Mouse (Mus musculus) gonadal fat pad, adult 2 months (tissue): Measurements from ENCODE around the gene Zzz3. TPM values are rescaled to one million over a fixed set of nuclear protein-coding genes. Genes with fewer than 3 reads are reported as not detected.

Experiments used
- DNase-seq: peaks from one replicate; pipeline ENCODE4 v3.0.0-alpha.2; 2012; ENCODE audit warnings: low read depth
- polyA plus RNA-seq: library from polyadenylated mRNA; depleted of rRNA; stranded (reverse); fragments of >200 nt; gene quantifications from 2 replicates; pipeline ENCODE4 v1.2.3, GENCODE M21; 2012; rRNA removed

Gene Zzz3
- 23.4 and 29.8 TPM in 2 replicates for polyA plus RNA-seq

DNA sequence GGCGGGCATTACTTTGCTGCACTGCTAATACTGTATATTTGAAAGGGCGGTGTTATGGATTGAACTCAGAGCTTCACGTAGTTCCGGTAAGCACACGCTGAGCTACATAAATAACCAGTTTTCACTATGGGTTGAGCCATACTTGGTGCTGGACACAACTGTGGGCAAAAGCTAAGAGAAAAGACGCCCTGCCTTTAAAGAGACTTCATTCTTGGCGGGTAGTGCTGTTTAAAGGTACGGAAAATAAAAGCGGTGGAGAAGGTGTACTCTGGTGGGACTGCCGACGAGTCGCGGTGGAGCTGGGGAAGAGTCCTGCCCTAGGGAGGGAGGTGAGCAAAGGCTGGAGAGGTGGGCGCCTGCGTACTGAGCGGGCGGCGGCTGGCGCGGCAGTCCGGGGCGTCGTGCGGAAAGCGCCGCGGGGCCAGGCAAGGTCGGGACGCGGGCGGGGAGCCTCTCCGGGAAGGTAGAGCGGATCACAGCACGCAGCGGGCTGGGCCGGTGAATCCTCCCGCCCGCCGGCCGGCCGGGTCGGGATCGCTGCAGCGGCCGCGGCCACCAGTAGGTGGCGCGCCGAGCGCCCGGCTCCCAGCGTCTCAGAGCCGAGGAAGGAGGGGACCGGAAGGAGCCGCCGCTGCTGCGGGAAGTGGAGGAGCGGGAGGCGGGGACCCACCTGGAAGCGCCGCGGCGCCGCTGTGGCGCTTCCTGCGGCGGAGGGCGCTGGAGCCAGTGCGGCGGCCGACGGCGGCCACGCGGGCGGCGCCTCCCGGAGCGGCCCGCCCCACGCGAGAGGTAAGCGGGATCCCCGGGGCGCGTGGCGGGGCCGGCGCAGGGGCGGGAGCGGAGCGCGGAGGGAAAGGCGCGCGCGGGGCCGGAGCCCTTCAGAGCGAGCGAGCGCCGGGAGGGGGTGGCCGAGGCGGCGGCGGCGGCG lies at the start of gene Zzz3:
TSS of gene Zzz3 (plus strand) at position 124 of the 928 bp plus-strand sequence.
- DNase-seq = no peak

DNA sequence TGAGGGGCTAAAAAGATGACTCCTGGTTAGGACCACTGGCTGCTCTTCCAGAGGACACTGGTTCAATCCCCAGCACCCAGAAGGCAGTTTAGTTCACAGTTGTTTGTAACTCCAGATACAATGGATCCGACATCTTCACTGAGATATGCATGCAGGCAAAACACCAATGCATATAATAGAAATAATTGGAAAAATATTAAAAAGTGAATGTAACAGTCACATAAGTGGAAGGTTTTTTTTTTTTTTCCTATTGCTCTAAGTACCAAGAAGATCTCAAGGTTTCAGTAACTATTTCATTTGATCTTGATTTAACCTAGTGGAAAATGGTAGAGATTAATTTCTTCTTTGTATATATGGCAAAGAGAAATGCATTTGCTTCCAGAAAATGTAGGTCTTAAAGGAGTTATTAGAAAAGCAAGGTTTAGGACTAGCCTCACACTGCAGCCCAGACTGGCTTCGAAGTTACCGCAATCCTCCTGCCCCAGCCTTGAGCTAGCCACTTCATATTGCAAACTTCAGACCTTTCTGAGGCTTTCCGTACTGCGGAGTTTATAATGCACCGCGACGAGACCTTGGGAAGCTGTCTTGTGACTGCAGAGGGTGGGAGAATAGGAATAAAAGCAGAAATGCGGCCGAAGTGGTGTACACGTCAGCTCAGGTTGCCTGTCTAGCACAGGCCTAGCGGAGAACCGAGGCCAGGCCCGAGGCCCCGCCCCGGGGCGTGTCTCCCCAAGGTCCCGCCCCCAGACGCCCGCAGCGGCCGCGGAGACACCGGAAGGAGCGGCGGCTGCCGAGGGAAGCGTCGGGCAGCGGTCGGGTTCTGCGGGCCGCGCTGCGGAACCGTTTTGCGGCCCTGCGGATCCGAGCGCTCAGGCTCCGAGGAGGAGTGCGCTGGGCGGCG lies 49.3 kb upstream of the Zzz3 start, which contains the start of gene Usp33:
TSS of gene Usp33 (plus strand) at position 747 of the 901 bp plus-strand sequence.
- no peak for DNase-seq

DNA sequence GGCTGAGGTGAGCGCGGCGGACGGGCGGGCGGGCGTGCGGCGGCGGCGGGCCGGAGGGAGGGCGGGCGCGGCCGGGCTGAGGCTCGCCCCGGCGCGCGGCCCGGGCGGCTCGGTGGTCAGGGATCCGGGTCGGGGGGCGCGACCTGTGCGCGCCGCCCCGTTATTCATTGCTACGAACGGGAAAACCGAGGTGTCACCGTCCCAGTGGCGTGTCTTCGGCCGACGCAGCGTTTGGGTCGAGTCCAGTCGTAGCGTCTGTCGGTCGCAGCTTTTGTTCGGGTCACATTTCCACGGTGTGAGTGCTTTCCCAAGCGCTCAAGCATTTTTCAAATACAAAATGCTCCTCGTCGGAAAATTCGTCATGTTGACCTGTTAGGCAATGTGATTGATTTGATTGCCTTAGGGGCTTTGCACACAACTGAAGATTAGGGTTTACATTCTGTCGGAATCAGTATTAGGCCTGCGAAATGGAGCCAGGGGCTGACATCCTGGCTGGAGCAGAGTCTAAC lies 48.6 kb upstream of the Zzz3 start:
- DNase-seq = no peak

DNA sequence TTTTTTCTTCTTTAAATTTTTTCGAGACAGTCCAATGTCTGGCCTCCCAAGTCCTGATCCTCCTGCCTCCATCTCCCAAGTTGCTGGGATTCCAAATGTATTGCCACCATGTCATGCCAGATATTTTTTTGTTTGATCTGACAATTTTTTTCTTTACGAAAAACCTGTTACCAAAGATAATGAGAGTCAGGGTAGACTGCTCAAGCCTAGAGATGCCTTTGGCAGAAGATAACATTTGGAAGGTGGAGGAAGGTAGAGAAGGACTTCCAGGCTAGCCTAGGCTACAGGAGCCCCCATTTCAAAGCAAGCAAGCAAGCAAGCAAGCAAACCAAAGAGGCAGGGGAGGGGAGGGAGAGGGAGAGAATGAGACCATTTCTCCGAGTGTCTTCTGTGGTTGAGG lies 48.0 kb upstream of the Zzz3 start:
- no peak for DNase-seq

DNA sequence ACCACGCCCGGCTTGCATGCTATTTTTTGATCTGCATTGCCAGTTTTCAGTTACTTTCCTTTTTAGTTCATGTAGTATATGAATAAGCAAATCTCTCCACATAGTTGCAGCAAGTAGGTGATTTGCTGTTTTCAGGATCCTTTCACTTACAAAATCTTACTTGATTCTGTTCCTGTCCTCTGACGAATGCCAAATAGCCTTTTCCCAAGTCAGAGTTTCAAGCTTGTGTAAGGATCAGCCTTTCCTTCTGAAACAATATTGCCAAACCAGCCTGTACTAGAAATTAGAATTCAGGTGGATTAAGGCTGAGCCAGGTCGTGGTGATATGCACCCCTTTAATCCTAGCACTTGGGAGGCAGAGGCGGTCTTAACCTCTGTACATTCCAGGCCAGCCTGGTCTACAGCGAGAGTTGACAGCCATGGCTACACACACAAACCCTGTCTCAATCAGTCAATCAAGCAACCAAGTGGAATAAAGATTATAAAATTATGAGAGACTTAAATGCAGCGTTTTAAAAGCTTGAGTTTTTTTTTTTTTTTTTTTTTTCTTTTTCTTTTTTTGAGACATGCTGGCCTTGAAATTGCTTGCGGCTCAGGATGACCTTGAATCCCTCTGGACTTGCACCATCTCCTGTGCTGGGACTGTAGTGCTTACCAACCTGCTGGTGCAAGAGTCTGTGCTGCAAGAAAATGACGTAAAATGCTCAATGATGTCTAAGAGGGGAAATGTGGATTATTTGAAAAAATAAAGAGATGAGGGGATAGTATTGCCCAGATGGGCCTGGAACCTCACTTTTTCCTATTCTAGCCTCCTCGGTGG lies 47.1 kb upstream of the Zzz3 start:
- peak; percentile 75 for DNase-seq

DNA sequence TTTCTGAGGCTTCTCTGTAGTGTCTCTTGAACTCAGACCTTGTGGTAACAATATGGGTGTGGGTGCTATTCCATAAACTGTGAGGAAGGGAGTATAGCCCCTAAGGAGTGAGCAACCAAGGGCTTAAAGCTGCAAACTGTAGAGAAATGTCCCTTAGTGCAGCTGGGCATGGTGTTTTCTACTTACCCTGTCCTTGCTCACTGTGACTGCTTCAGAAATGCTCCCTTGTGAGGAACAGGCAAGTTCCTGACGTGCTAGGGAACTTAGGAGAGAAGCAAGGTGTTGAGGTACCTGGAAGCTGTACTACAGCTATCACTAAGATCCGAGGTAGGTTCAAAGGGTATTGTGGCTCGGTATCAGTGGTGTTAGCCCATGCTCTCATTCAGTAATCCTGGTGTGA lies 44.8 kb upstream of the Zzz3 start:
- DNase-seq = no peak

DNA sequence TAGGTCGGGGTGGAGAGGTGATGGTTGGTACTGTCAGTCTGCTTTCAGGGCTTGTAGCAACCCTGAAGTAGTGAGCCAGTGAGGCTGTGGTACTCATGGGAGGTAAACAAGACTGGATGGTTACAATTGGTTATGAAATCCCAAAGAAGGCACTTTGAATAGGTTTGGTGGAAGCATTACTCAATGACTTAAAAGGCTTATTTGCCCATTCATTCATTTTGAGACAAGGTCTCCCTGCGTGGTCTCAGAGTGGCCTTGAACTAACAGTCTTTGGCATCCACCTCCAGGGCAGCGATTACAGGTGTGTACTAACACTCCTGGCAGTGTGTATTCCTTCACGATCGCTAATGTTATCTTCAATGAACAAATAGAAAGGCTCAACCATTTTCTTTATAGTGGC lies 44.3 kb upstream of the Zzz3 start:
- DNase-seq = no peak

DNA sequence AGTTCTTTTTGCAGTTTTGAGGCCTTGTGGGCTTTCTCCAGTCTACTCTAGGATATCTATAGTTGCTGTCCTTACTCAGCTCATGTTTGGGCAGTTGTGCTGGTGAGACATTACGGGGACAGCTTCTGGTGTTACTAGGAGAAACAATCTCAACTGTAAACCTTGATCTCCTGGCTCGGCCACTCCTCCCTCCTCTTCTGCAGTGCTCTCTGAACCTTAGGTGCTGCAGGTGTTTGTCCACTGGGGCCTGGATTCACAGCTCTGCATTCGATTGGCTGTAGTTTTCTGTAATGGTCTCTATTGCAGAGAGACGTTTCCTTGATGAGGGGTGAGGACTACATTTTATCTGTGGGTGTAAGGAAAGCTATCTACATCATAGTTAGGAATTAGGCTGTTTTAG lies 43.0 kb upstream of the Zzz3 start:
- DNase-seq = no peak

DNA sequence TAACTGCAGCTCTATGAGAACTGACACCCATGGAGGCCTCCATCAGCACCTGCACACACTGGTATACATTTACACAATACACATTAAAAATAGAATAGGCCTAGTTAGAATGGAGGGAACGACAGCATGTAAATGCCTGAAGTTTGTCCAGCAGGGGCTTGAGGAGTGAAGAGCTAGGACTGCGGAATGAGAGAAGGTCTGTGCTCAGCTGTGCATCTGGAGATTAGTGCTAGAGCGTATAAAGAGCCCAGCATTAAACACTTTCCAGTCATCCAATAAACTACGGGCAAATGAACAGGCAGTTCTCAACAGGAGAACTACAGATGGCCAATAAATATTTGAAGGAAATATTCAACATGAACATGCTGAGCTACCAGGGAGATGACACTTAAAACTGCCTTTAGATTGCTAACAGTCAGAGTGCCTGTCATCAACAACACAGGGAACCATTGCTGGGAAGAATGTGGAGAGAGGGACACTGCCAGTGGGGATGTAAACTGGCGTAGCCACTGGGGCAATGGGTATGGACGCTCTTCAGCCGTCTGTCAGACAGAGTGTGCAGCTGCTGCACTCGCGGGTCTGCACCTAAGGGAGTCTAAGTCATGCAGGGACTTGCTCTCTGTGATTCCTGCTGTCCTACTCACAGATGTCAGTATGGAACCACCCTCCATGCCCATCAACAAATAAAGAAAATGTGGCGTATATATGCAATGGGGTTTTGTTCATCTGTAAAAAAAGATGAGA lies 41.7 kb upstream of the Zzz3 start:
- DNase-seq = no peak

DNA sequence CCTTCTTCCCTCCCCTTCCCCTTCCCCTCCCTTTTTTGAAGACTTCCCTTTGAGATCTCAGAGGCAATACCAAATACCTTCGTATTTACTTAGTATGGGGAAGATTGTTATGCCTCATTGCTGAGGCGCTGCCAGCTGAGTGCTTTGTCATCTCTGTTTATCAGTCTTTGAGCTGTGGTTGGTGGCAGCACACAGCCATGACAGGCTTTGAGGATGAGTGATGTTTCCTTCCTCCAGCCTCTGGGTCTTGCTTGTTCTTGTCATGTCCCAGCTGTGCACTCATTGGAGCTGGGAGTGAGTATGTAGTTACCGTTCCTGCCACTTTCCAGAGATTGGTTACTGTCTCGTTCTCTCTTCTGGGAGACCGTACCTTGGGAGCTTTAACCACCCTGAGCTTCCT lies 39.9 kb upstream of the Zzz3 start:
- no peak for DNase-seq

DNA sequence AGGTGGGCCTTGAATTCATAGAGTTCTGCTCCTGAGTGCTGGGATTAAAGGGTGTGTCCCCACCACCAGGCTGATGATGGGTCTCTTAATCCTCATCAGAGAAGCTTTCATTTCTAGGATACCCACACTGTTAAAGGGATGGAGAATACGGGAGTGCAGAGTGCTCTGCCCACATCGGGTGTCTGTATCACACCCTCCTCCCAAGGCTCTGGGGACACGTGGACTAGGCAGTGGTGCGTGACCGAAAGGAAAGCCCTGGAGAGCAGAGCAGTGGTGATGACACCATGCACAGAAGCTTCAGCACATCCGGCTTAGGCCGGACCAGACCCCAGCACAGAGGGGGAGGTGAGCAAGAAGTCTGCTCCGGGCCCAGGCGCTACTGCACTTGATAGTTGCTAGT lies 38.5 kb upstream of the Zzz3 start:
- no peak for DNase-seq

DNA sequence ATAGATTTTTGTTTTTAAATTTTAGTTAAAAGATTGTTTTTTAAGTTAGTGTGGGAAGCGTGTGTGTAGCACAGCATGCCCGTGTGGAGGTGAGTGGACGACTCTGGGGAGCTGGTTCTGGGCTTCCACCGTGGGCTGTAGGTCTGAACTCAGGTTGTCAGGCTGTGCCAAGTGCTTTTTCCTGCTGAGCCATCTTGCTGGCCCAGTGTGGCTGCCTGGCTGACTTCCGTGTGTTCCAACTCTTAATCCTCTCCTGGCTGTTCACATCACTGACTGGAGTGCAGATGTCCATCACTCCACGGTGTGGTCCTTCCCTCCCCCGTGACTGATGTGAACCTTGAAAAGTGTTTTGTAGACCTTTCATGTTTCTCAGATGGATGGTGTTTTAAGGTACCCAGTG lies 36.1 kb upstream of the Zzz3 start:
- DNase-seq = no peak

DNA sequence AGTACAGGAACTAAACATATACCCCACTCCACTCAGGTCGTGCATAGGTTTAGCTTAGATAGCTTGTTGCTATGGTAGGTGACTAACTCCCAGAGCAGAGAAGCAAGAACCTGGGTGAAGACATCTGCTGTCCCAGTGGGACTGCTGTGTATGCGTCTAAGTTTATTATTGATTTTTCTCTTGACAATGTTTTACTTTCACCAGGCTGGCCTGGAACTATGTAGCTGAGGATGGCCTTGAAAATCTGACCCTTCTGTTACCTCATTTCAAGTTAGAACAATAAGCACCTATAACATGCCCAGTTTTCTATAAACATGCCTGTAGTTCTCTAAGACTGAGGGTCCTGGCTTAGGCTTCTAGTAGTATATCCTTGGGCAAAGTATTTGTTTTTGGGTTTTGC lies 31.1 kb upstream of the Zzz3 start:
- DNase-seq = no peak

DNA sequence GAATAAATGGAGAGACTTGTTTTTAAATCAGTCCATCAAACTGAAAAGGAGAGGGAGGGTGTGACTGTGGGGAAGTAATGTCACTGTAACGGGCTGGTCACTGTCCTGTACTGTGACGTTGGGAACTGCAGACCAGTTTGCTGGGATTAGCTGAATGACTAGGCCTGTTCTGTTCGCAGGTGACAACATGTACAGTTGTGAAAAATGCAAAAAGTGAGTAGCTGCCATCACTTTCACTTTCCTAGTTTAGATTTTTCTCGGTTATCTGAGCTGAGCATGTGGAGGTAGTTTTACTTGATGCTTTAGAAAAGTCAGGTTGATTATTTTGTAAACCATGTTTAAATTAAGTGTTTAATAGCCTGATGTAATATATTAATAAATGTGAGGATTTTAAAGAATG lies 19.2 kb upstream of the Zzz3 start:
- DNase-seq = no peak

DNA sequence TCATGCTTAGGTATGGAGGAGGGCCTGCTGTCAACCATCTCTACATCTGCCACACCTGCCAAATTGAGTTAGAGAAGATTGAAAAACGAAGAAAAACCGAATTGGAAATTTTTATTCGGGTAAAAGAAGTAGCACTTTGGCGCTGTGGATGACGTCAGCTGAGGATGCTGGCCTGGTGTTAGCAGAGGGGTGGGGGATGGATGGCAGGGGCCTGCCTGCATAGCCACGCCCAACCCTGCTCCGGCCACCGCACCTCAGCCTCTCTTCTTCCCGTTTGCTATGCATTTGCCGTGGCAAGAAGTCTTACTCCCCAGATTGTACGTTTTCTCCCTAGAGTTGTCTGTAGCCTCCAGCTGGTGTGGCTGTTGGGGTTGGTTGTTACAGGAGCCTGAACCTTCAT lies 11.2 kb upstream of the Zzz3 start:
- DNase-seq = no peak

DNA sequence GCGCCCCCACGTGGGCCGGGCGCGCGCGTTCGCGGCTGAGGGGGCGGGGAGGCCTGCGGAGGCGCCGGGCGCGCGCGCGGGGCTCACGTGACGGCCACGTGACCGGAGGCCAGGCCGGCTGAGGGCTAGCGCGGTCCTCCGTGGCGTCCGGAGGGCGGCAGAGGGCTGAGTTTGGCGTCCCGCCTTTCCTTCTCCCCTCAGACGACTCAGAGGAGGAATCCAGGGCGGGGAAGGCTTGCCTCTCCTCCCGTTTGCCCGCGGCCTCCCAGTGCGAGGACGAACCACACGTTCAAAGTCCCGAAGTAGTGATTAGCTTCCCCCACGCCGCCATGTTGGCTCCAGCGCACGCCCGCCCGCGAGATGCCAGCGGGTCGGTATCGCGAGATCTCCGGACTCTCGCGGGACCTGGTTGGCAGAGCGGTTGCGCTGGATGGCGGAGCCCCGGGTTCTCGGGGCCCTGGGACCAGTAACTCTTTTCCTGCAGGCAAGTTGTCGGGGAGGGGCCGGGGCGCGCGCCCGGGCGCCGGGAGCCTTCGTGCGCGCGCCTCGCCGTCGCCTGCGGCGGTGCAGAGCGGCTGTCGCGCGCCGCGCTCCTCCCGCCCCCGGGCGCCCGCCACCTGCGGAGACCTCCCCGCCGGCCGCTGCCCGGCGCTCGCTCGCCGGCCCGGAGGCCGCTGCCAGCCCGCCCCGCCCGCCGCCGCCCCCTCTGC lies 1.2 kb downstream of the Zzz3 start:
- no peak for DNase-seq

DNA sequence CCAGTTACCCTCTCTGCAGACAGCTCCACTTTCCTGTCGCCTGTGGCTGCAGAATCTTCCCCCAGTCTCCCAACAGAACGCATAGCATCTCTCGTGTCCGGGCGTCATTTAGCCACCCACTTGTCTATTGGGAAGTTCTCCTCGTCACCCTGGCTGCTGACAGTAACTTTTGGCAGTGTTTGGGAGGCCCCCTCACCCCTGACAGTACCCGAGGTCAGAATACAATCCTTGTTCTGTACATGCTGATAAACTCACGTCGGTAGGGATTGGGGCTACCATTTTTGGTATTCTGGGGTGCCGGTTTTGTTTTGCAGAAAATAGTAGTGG lies 1.7 kb downstream of the Zzz3 start:
- DNase-seq = no peak

DNA sequence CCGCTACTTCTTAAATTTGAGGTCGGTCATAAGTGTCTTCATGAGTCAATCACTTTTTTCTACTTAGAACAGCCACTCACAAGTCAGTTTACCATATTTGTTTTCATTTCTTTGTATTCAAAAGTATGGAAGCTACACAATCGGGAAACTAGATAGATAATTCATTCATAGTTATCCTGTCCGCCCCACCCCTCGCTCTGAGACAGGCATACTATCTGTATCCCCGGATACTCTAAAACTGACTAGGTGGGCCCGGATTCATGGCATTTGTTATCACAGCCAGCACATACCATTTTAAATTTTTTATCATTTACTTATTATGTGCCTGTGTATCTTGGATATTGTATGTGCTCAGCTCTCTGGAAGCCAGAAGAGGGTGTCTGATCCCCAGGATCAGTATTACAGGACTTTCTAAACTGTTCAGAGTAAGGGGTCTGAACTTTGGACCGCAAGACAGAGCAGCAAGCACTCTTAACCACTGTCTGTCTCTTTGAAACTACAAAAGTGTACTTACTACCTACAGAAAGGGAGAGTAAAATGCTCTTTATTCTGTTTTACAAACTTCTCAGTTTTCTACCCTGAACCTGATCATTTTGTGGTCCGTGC lies 2.2 kb downstream of the Zzz3 start:
- no peak for DNase-seq

DNA sequence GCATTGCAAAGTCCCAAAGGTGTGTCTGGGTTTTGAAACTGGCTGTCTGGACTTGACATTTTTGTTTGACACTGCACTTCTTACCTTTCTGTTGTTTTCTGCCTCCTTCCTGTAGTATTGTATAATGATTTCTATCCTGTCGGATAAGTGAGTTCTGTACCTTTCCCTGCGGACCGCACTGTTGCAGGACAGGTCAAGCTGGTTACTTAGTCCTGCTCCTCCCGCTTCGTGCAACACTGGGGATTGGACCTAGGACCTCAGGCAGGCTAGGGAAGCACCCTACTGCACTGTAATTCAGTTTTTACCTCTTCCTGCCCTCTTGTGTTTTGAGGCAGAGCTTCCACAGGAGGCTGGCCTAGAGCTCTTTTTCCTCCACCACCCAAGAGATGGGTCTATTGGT lies 5.2 kb downstream of the Zzz3 start:
- no peak for DNase-seq

DNA sequence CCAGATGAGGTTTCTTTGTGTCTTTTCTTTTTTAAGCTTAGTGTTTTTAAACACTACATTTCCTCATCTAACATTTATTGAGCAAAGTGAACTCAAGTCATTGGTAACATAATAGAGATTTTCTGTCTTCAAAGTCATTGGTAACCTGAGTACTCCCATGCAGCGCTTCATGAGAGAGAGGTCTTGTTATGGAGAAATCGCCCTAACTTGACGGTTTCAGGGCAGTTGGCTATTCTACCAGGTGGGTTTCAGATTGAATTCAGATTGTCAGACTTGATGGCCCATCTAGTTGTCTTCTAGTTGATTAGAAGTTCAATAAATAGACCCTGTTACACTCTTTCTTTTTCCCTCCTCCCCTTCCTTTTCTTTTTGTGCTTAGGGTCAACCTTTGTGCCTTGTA lies 5.6 kb downstream of the Zzz3 start:
- no peak for DNase-seq
